Mouse (Mus musculus): ENCODE measurements around the gene Trpm1.

- TF ChIP-seq CTCF (IDR thresholded peaks at IDR 0.05; ENCODE audit: borderline replicate concordance, insufficient read depth, low read depth, low read length): no peak
- TF ChIP-seq POLR2A (IDR thresholded peaks at IDR 0.05; ENCODE audit: borderline replicate concordance, insufficient read depth, low read length): no peak
Observed at GRCm38 (mm10) chr7:64239138-64239805, 85.6 kb downstream of the Trpm1 start.

Data from cerebellum, adult 2 months (tissue).